Mouse (Mus musculus): ENCODE measurements around the gene Ctu2. TPM values are rescaled to one million over a fixed set of nuclear protein-coding genes. Genes with fewer than 3 reads are reported as not detected.

Ctu2 gene
- polyA plus RNA-seq, 1 experiment from 2014 or later: 44.8 TPM

GRCm38 (mm10) chr8:122452154-122452553 lies 23.8 kb upstream of the Ctu2 start:
- ATAC-seq (ENCODE audit: insufficient read depth, low FRiP score, low read depth): no peak
- H3K4me2 ChIP-seq: no peak overlapping the region

DNA sequence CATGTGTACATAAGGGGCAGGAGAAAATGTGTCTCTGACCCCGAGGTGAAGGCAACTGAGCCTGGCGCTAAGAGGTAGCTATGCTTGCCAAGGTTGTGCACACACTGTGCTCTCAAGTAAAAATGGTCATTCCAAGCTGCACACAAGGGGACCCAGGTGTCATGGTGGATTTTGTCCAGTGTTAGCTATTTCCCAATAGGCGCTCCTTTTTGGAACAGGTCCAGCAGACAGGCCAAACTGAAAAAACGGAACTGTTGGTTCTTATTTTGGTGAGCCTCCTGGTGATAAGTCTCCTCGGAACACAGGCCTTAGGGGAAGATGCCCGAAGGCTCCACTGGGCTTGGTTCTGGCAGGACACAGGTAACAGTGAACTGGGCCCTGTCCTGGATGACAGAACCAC lies 21.5 kb upstream of the Ctu2 start:
- no peak overlapping the region for H3K9ac ChIP-seq
- no peak overlapping the region for H3K4me3 ChIP-seq (replicated peaks)
- no peak for ATAC-seq (ENCODE audit: insufficient read depth, low FRiP score, low read depth)
- peaks cover 6% of the 10 kb centered on the region; the same call in 1 of the 2 replicates for H3K27me3 ChIP-seq (replicated peaks)
- 82% methylated on average over 6 of the region's 6 CpGs for WGBS
- no peaks in the 10 kb centered on the region for H3K9me3 ChIP-seq
- no peaks in the 10 kb centered on the region for H3K4me1 ChIP-seq
- H3K27ac ChIP-seq: no peak overlapping the region
- H3K36me3 ChIP-seq: no peaks in the 10 kb centered on the region
- no peak overlapping the region for H3K4me2 ChIP-seq

More at GRCm38 (mm10) chr8:122452154-122452553, 23.8 kb upstream of the Ctu2 start:
- Histone ChIP-seq H3K4me1 (no peaks in the 10 kb centered on the region), H3K4me3 (replicated peaks) (no peak overlapping the region), H3K9me3 (no peaks in the 10 kb centered on the region), H3K36me3 (no peaks in the 10 kb centered on the region), H3K9ac (no peak overlapping the region), H3K27ac (no peak overlapping the region), H3K27me3 (replicated peaks) (no peaks in the 10 kb centered on the region)
- WGBS: 72% methylated on average over 10 of the region's 10 CpGs

GRCm38 (mm10) chr8:122457171-122457570 lies 18.8 kb upstream of the Ctu2 start:
- H3K9me3 ChIP-seq: no peaks in the 10 kb centered on the region
- 70% methylated on average over 11 of the region's 11 CpGs for WGBS
- no peak overlapping the region for H3K4me3 ChIP-seq (replicated peaks)
- H3K4me2 ChIP-seq: no peak overlapping the region
- H3K36me3 ChIP-seq: no peaks in the 10 kb centered on the region
- H3K4me1 ChIP-seq: peaks cover 19% of the 10 kb centered on the region
- peaks cover 24% of the 10 kb centered on the region for H3K27me3 ChIP-seq (replicated peaks)
- H3K9ac ChIP-seq: no peak overlapping the region
- no peak for ATAC-seq (ENCODE audit: insufficient read depth, low FRiP score, low read depth)
- no peak overlapping the region for H3K27ac ChIP-seq

DNA sequence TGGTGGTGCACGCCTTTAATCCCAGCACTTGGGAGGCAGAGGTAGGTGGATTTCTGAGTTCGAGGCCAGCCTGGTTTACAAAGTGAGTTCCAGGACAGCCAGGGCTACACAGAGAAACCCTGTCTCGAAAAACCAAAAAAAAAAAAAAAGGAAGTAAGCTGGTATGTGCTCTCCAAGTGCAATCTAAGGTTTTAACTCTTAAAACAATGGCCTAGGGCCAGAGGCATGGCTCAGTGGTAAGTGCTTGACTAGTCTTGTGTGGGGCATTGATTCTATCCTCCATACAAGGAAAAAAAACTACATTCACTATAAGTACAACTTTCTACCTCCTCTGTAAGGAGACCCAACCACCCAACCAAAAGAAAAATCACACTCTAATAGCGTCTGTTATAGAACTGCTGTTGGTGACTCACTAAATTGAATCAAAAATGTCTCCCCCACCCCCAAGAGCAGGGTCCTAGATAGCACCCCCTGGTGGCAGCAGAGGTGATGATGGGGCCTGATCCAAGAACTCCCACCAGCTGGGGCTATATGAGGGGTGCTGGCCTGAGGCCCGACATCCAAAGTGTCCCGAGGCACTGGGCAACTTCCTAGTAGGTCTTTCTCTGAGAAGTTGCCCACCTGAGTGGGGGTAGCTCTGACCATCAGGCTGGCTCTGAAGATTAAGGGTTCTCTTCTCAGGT lies 16.6 kb upstream of the Ctu2 start:
- Histone ChIP-seq H3K4me3 (replicated peaks) (no peak overlapping the region), H3K4me2 (peak overlapping the region; percentile 80; the same call in 1 of the 2 replicates), H3K36me3 (no peaks in the 10 kb centered on the region), H3K9me3 (no peaks in the 10 kb centered on the region), H3K27me3 (replicated peaks) (peaks cover 27% of the 10 kb centered on the region), H3K27ac (no peak overlapping the region), H3K9ac (no peak overlapping the region), H3K4me1 (peaks cover 23% of the 10 kb centered on the region)
- WGBS: 65% methylated on average over 6 of the region's 6 CpGs
- no peak for ATAC-seq (ENCODE audit: insufficient read depth, low FRiP score, low read depth)

- Histone ChIP-seq H3K27me3 (replicated peaks) (peaks cover 27% of the 10 kb centered on the region), H3K9ac (peak overlapping the region; percentile 25; the same call in 1 of the 2 replicates)
- no peak for ATAC-seq (ENCODE audit: insufficient read depth, low FRiP score, low read depth)
These were observed 16.0 kb upstream of the Ctu2 start for GRCm38 (mm10) chr8:122459990-122460389.

GRCm38 (mm10) chr8:122460524-122461472 lies 15.1 kb upstream of the Ctu2 start, which contains the start of gene Snai3:
Gene Snai3, minus strand, starts transcription at chr8:122460733.
- H3K4me2 ChIP-seq: peak within 1 kb of the TSS; percentile 80
- H3K4me1 ChIP-seq: peaks cover 23% of the 10 kb centered on the region
- ATAC-seq (ENCODE audit: insufficient read depth, low FRiP score, low read depth): peak; percentile 87
- H3K9me3 ChIP-seq: no peaks in the 10 kb centered on the region
- H3K9ac ChIP-seq: peak within 1 kb of the TSS; percentile 25; the same call in 1 of the 2 replicates
- no peak within 1 kb of the TSS for H3K27ac ChIP-seq
- no peaks in the 10 kb centered on the region for H3K36me3 ChIP-seq
- H3K4me3 ChIP-seq (replicated peaks): peak within 1 kb of the TSS; percentile 33
- 3% methylated on average over 56 of the region's 56 CpGs for WGBS
- H3K27me3 ChIP-seq (replicated peaks): peaks cover 27% of the 10 kb centered on the region

More at GRCm38 (mm10) chr8:122459990-122460389, 16.0 kb upstream of the Ctu2 start:
- no peaks in the 10 kb centered on the region for H3K36me3 ChIP-seq
- peak overlapping the region; percentile 80 for H3K4me2 ChIP-seq
- no peaks in the 10 kb centered on the region for H3K9me3 ChIP-seq
- H3K27ac ChIP-seq: no peak overlapping the region
- H3K4me3 ChIP-seq (replicated peaks): peak overlapping the region; percentile 33
- peaks cover 23% of the 10 kb centered on the region for H3K4me1 ChIP-seq
- WGBS: 23% methylated on average over 7 of the region's 7 CpGs

- no peak for ATAC-seq (ENCODE audit: insufficient read depth, low FRiP score, low read depth)
- H3K36me3 ChIP-seq: peaks cover 1% of the 10 kb centered on the region
- WGBS: 60% methylated on average over 11 of the region's 11 CpGs
- H3K27me3 ChIP-seq (replicated peaks): peaks cover 27% of the 10 kb centered on the region
- peaks cover 23% of the 10 kb centered on the region for H3K4me1 ChIP-seq
- H3K9me3 ChIP-seq: no peaks in the 10 kb centered on the region
- no peak overlapping the region for H3K27ac ChIP-seq
- no peak overlapping the region for H3K9ac ChIP-seq
- no peak overlapping the region for H3K4me3 ChIP-seq (replicated peaks)
- H3K4me2 ChIP-seq: no peak overlapping the region
These were observed 14.3 kb upstream of the Ctu2 start for GRCm38 (mm10) chr8:122461473-122462148.

- WGBS: 71% methylated on average over 8 of the region's 8 CpGs
- H3K9ac ChIP-seq: no peak overlapping the region
- peaks cover 6% of the 10 kb centered on the region for H3K36me3 ChIP-seq
- H3K4me1 ChIP-seq: peaks cover 23% of the 10 kb centered on the region
- H3K4me3 ChIP-seq (replicated peaks): no peak overlapping the region
- H3K27ac ChIP-seq: no peak overlapping the region
- no peak overlapping the region for H3K4me2 ChIP-seq
- no peak for ATAC-seq (ENCODE audit: insufficient read depth, low FRiP score, low read depth)
- peaks cover 27% of the 10 kb centered on the region for H3K27me3 ChIP-seq (replicated peaks)
- no peaks in the 10 kb centered on the region for H3K9me3 ChIP-seq
These were observed 13.4 kb upstream of the Ctu2 start for GRCm38 (mm10) chr8:122462510-122462909.

- Histone ChIP-seq H3K27me3 (replicated peaks) (peaks cover 23% of the 10 kb centered on the region), H3K36me3 (peaks cover 6% of the 10 kb centered on the region), H3K4me3 (replicated peaks) (no peak overlapping the region), H3K9ac (no peak overlapping the region), H3K27ac (no peak overlapping the region), H3K4me2 (no peak overlapping the region), H3K4me1 (peaks cover 23% of the 10 kb centered on the region), H3K9me3 (no peaks in the 10 kb centered on the region)
- 36% methylated on average over 12 of the region's 12 CpGs for WGBS
- ATAC-seq (ENCODE audit: insufficient read depth, low FRiP score, low read depth): no peak
These were observed 12.0 kb upstream of the Ctu2 start for GRCm38 (mm10) chr8:122463651-122464640.

DNA sequence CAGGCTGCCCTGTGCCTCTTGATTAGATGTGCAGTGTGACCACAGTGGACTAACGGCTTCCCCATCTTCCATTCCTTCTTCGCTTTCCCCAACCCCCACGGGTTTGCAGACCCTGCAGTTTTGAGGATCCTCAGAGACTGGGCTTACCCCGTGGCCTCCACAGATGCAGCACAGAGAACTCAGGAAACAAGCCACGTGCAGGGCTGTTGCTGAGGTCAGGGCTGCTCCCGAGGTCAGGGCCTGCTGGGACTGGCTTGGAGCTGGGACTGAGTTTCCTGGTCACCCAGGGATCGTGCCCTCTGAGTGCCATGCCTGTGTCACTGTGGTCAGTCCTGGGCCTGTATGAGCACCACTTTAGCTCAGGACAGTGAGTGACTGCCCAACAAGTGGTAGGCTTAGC lies 11.0 kb upstream of the Ctu2 start:
- Histone ChIP-seq H3K27ac (no peak overlapping the region), H3K27me3 (replicated peaks) (peaks cover 15% of the 10 kb centered on the region), H3K9ac (no peak overlapping the region), H3K36me3 (peaks cover 11% of the 10 kb centered on the region), H3K4me1 (peaks cover 21% of the 10 kb centered on the region), H3K9me3 (no peaks in the 10 kb centered on the region), H3K4me2 (no peak overlapping the region), H3K4me3 (replicated peaks) (no peak overlapping the region)
- 63% methylated on average over 7 of the region's 7 CpGs for WGBS
- no peak for ATAC-seq (ENCODE audit: insufficient read depth, low FRiP score, low read depth)

GRCm38 (mm10) chr8:122467816-122468215 lies 8.1 kb upstream of the Ctu2 start:
- Histone ChIP-seq H3K4me1 (peaks cover 4% of the 10 kb centered on the region; the same call in 1 of the 2 replicates), H3K27me3 (replicated peaks) (no peaks in the 10 kb centered on the region), H3K4me3 (replicated peaks) (no peak overlapping the region), H3K27ac (no peak overlapping the region), H3K4me2 (no peak overlapping the region), H3K9me3 (no peaks in the 10 kb centered on the region), H3K9ac (no peak overlapping the region), H3K36me3 (peaks cover 12% of the 10 kb centered on the region)
- 92% methylated on average over 13 of the region's 13 CpGs for WGBS
- ATAC-seq (ENCODE audit: insufficient read depth, low FRiP score, low read depth): no peak

Data from stomach, embryonic 15.5 days (tissue).